Mouse (Mus musculus) embryonic stem cell, embryonic (primary cell): ENCODE data around the gene Synj2.

Experiments
- CTCF ChIA-PET, 4 experiments: fragments of 300-600 bp in 2 of 4; fragments of 350-600 bp in 2 of 4; sonication (Branson Sonifier 250); formaldehyde crosslinking; loops; one replicate each; lab custom pipeline; 2022; ENCODE audit warnings: inconsistent platforms in 2 of 4; lab: Charles Lee
- POLR2A ChIA-PET, 4 experiments: fragments of 300-600 bp in 2 of 4; fragments of 350-600 bp in 2 of 4; sonication (Branson Sonifier 250); formaldehyde crosslinking; loops; one replicate each; lab custom pipeline; 2022; ENCODE audit warnings: antibody characterized with exemption in 4 of 4, inconsistent platforms in 1 of 4; lab: Charles Lee

Synj2 gene

DNA sequence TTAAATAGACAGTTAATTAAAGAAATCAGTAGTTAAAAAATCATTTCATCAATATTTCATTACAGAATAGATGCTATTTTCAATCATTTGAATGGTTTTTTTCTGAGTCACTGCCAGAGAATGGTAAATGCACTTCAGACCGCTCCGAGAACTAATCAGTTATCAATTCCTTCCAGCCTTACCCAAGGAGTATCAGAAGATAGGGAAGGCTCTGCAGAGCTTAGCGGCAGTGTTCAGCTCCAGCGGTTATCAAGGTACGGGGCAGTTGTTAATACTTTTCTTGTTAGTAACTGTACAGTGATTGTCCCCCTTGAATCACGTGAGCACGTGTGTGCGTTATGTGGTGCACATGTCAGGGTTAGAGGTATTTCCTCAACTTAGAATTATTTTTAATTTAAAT lies 19.1 kb upstream of the Synj2 start:
- CTCF ChIA-PET = interaction anchor here in 2 of 4 experiments (0.5 to 1.1 kb wide), 3 partner anchors 32 to 167 kb away, joined by 3 to 4 read pairs (median 4); no protein-coding TSS in a partner anchor
- POLR2A ChIA-PET = interaction anchor here in 2 of 4 experiments (1.0 to 2.6 kb wide), 5 partner anchors 18 to 75 kb away, joined by 3 to 12 read pairs (median 3); no protein-coding TSS in a partner anchor

DNA sequence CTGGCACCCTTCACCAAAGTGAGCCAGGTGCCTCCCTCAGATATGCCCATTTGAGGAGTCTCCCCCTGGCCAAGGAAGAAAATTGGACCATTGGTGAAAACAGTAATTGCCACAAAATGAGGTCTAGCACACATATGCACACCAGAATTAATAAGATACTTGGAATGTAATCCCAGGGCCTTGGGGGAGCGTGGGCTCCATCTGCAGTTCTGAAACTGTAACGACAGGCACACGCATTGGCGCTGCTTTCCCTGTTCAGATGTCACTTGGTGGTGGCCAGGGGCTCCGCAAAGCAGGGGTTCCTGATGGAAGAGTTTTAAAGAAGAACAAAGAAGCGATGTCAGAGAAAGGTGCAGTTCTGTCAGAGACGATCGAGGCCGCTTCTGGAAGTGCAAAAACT lies 17.8 kb upstream of the Synj2 start:
- CTCF ChIA-PET = interaction anchor here in 3 of 4 experiments (0.6 to 2.2 kb wide), 10 partner anchors 12 to 388 kb away, joined by 3 to 11 read pairs (median 4); no protein-coding TSS in a partner anchor
- POLR2A ChIA-PET = interaction anchor here in 2 of 4 experiments (0.8 to 2.7 kb wide), 9 partner anchors 12 to 54 kb away, joined by 3 to 17 read pairs (median 4); no protein-coding TSS in a partner anchor

DNA sequence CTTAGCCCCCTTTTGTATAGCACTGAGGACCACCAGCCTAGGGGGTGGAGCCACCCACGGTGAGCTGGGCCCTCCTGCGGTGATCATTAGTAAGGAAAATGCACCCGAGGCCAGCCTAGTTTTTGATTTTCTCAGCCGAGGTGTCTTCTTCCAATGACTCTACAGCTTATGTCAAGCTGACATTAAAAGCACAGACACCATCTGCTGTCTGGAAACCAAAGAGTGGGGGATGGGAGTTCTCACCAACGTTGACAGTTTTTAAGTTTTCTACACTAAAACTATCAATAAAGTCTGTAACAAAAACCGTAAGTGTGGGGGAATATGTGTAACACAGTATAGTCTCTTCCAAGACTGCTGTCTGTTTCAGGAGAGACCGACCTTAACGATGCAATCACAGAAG lies 16.8 kb upstream of the Synj2 start:
- POLR2A ChIA-PET = interaction anchor here in 3 of 4 experiments (0.8 to 2.7 kb wide), 10 partner anchors 11 to 87 kb away, joined by 3 to 17 read pairs (median 4); partner anchors contain the start of gene Snx9 (in 1 of the 3)
- CTCF ChIA-PET = interaction anchor here (0.6 to 2.2 kb wide), 12 partner anchors 11 to 495 kb away, joined by 3 to 11 read pairs (median 5); no protein-coding TSS in a partner anchor

DNA sequence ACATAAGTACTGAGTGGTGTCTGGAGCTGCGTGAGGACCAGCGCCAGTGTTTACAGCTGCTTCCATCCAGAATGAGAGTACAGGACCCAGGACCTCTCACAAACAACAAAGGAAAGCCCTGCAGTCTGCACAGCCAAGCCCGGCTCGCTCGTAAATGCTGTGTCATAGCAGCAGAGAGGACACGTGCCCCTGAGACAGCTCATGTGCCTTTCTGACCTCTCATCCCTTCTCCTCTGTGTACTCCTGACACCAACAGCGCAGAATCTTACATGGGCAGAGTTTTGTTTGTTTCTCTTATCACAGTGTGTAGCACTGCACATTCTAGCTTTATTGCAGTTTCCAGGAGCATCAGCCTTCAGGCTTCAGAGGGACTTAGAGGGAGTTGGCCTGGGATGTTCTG lies 14.4 kb upstream of the Synj2 start:
- ChIA-PET POLR2A (interaction anchor here (0.5 to 2.7 kb wide), 23 partner anchors 8 to 979 kb away, joined by 3 to 14 read pairs (median 4); partner anchors contain the start of gene Tmem242 (in 1 of the 4)), CTCF (interaction anchor here (0.6 to 2.2 kb wide), 13 partner anchors 8 to 737 kb away, joined by 3 to 10 read pairs (median 4); no protein-coding TSS in a partner anchor)

DNA sequence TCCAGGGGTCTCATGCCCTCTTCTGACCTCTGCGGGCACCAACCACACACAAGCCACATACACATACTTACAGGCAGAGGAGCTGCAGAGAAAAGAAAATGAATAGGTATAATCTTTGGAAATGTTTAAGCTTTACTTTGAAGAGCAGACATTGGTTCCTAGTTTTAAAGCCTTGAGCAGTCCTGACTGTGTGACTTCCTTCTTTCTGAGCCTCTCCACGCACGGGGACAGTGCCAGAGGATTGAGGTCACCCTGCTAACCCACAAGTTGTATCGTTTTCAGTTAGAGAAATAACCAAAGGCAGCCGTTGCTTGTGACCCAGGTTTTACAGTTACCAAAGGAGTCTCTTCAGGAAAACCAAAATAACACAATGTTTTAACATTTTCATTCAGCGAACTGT lies 12.0 kb upstream of the Synj2 start:
- ChIA-PET CTCF (no interaction called here), POLR2A (no interaction called here)

DNA sequence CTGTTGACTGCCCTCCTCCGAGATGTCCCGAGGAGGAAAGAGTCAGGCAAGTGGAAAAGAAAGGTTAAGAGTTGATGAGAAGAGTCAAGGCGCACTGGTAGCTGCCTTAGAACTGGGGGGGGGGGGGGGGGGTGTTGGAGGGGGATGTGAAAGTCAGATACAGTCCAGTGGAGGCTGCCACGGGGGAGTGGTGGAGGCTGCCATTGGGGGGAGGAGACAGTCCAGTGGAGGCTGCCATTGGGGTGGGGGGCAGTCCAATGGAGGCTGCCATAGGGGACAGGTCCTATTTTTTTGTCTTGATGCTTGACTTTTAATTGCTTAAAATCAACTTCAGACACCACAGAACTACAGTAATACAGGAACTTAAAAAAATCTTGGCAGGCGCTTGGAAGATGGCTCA lies 8.9 kb upstream of the Synj2 start:
- ChIA-PET POLR2A (interaction anchor here in 2 of 4 experiments (0.6 to 1.7 kb wide), 3 partner anchors 29 to 184 kb away, joined by 3 to 5 read pairs (median 3); no protein-coding TSS in a partner anchor), CTCF (interaction anchor here in 3 of 4 experiments (0.8 to 1.3 kb wide), 4 partner anchors 9 to 143 kb away, joined by 3 to 9 read pairs (median 3); partner anchors contain the start of gene Synj2 (in 1 of the 3))

DNA sequence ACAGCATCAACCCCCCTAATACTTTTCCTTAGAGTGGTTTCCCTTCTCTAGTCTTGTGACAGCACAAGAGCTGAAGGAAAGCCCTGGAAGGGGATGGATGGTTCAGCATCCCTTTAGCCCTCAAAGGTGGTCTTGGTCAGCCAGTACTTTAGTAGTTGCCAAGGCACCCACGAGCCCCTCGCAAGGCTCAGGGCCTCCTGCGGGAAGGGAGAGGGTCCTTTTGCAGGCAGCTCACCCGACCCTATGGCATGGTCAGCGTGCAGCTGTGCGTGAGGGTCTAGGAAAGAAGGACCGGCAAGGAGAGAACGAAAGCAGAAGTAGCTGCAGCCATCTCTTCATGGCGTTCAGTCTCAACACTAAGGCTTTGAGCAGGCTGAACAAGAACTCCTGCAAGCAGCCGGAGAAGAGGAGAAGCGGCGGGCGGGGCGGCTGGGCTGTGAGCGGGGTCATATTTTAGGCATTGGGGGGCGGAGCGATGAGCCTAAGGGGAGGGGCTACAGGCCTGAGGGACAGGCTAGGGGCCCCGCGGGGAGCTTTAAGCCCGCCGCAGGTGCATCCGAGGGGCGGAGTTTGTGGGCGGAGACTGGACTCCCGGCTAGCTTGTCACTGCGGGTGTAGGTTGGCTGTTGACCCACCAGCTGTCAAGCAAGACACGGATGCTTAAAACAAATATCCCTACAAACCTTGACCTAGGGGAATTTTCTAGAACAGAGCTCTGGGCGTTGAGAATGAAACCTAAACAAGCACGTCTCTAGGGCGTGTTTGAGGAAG lies 6.3 kb upstream of the Synj2 start:
- ChIA-PET POLR2A (interaction anchor here in 3 of 4 experiments (0.6 to 1.8 kb wide), 27 partner anchors 8 to 494 kb away, joined by 3 to 12 read pairs (median 4); partner anchors contain the start of genes Gtf2h5 (in 1 of the 3) and Serac1 (in 1 of the 3)), CTCF (interaction anchor here in 3 of 4 experiments (0.6 to 1.8 kb wide), 14 partner anchors 8 to 506 kb away, joined by 3 to 7 read pairs (median 4); no protein-coding TSS in a partner anchor)

DNA sequence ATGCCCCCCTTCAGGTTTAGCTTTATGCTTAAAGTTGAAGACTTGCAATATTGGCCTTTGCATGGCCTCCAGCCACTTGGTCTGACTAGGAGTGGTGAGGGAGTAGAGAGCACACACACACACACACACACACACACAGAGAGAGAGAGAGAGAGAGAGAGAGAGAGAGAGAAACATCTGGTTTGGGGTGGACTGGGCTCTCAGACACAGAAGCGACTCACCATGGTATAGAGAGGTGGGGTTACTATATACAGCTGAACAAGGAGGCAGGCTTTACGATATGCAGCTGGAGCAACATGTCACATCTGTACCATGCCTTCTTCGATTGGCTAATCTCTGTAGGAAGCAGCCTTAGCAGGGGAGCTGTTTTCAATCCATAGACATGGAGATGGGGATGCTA lies 5.4 kb upstream of the Synj2 start:
- POLR2A ChIA-PET = interaction anchor here in 3 of 4 experiments (0.8 to 1.8 kb wide), 20 partner anchors 9 to 172 kb away, joined by 3 to 12 read pairs (median 4); partner anchors contain the start of genes Gtf2h5 (in 1 of the 3) and Serac1 (in 1 of the 3)
- CTCF ChIA-PET = interaction anchor here in 2 of 4 experiments (0.7 to 1.8 kb wide), 6 partner anchors 9 to 140 kb away, joined by 3 to 7 read pairs (median 5); no protein-coding TSS in a partner anchor

DNA sequence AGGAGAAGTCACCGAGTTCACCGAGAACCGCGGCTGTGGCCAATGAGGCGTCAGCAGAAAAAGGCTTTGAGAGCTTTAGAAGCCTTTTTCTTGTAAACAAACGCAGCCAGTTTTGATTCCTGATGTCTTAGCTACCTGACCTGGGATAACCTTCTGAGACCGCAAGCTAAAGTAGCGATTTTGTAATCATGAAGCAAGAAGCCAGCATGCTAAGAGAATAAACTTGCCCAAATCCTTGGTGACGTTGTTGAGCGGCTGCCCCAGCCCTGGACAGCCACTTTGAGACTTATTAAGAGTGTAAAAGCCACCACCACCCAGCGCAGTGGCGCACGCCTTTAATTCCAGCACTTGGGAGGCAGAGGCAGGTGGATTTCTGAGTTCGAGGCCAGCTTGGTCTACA lies 4.8 kb upstream of the Synj2 start:
- POLR2A ChIA-PET = interaction anchor here (0.6 to 1.8 kb wide), 6 partner anchors 12 to 143 kb away, joined by 3 to 9 read pairs (median 4); partner anchors contain the start of genes Gtf2h5 (in 1 of the 4) and Serac1 (in 1 of the 4)
- CTCF ChIA-PET = interaction anchor here in 1 of 4 experiments (0.6 to 0.7 kb wide), 2 partner anchors 91 to 978 kb away, joined by 3 read pairs; no protein-coding TSS in a partner anchor

DNA sequence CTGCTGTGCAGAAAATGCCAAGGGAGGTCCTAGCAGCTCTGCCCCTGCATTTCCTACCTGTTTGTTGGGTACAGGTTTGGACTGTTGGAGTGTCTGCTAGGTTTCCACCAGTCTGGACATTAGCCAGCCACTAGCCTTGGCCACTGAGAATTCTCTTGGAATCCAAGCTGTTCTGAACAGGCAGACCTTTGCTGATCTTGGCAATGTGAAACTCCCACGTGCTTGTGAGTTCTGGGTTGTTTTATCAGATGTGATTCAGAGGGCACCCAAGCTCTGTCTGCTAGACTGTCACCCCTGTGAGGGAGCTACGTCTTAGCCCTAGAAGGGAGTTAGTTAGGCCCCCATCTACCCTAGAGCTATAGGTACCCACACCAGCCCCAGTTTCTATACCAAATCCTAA lies 3.6 kb upstream of the Synj2 start:
- ChIA-PET CTCF (interaction anchor here (0.6 to 1.2 kb wide), 5 partner anchors 10 to 497 kb away, joined by 3 to 8 read pairs (median 4); partner anchors contain the start of gene Tmem242 (in 1 of the 4)), POLR2A (interaction anchor here in 2 of 4 experiments (0.7 to 1.5 kb wide), 3 partner anchors 11 to 68 kb away, joined by 3 to 5 read pairs (median 3); no protein-coding TSS in a partner anchor)

DNA sequence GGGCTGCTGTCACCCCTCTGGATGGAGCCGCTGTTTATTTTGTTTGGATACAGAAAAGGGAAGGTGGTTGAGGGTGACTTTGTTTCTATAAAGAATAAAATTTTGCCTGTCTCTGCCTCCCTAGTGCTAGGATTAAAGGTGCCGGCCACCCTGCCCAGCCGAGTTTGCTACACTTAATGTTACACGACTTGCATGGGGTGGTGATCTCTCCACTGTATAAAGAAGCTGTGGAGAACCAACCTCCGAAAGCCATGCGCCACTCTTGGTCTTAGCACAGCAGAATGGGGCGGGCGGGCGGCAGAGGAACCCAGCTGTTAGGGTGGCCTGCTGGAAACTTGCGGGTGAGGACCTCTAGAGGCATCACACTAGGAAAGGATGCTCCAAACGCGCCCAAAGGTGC lies 1.2 kb upstream of the Synj2 start:
- ChIA-PET POLR2A (interaction anchor here in 2 of 4 experiments (0.5 to 2.0 kb wide), 3 partner anchors 44 to 61 kb away, joined by 3 to 4 read pairs (median 3); no protein-coding TSS in a partner anchor), CTCF (interaction anchor here in 3 of 4 experiments (0.7 to 1.2 kb wide), 4 partner anchors 15 to 187 kb away, joined by 3 to 10 read pairs (median 3); no protein-coding TSS in a partner anchor)

DNA sequence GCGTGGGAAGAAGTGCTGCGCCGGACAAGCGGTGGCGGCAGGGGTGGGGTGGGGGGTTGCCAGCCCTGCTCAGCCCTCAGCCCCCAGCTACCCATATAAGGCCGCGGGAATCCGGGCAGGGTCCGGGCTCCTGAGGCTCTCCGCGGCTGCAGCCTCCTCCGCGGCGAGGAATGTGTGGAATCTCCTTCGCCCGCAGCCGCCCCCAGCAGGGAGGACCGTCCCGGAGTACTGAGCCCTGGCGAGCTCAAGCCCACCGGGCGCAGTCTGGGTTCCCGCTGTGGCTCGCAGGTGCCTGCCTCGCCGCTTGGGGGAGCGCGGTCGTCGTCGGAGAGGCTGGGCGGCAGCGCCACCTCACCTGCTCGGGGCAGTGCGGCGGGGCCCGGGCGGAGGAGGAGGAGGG lies 288 bp upstream of the Synj2 start:
- POLR2A ChIA-PET = interaction anchor here (0.5 to 2.2 kb wide), 9 partner anchors 12 to 500 kb away, joined by 3 to 7 read pairs (median 3); no protein-coding TSS in a partner anchor

DNA sequence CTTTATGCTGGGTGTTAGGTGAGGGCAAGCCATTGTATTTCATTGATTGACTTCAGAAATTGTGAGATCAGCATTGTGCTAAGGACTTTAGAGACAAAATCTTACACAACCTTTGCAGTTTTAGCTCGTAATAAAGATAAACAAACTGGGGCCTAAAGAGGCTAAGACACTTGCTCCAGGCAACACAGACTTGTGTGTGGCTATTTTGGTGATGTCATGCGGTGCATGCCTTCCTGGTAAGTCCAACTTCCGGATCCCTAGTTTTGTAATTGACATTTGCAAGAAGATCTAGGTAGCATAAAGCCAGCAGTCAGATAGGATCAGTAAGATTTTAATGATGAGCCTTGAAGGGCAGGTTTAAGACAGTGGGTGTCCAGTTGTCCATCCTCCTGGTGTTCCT lies 1.1 kb downstream of the Synj2 start:
- POLR2A ChIA-PET = interaction anchor here in 2 of 4 experiments (1.4 to 2.2 kb wide), 2 partner anchors 10 to 16 kb away, joined by 3 to 6 read pairs; no protein-coding TSS in a partner anchor
- CTCF ChIA-PET = no interaction called here

More for the DNA sequence above, 288 bp upstream of the Synj2 start:
- CTCF ChIA-PET = interaction anchor here in 3 of 4 experiments (0.5 to 1.2 kb wide), 21 partner anchors 9 to 928 kb away, joined by 3 to 9 read pairs (median 3); no protein-coding TSS in a partner anchor

DNA sequence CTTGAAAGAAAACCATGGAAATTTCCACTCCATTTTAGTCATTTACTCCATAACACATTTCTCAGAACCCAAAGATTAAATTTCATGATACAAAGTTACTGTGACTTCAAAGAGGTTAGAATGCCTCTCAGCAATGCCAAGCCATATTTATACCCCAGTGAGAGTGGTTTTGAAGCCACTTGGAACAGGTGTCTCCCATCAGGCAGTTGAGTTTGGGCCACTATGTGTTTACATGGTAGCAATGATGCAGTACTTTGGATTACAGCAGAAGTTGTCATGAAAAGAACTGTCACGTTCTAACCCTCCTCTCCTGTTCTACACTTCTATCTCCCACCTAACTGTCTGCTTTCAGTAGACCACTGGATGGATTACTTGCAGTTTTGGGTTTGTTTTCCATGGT lies 2.0 kb downstream of the Synj2 start:
- ChIA-PET POLR2A (interaction anchor here in 1 of 4 experiments (0.7 kb wide), 1 partner anchor 63 kb away, joined by 6 read pairs; no protein-coding TSS in a partner anchor), CTCF (interaction anchor here in 1 of 4 experiments (0.5 kb wide), 1 partner anchor 52 kb away, joined by 3 read pairs; no protein-coding TSS in a partner anchor)

DNA sequence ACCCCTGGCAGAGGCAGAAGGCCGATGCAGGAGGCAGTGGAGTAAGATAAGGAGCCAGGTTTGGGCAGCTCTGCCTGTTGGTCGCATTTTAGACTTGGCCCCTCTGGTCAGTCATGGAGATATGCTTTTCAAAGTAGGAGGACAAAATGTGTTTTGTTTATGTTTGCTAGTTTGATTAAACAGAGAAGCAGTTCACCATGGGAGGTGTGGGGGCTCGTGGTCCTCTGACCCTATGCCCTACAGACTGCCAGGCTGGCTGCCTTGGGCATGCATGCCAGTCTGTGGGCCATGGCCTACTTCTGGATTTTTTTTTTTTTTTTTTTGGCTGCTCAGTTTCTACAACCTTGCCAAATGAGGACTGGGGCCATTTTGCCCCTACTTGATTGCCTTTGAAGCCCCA lies 6.0 kb downstream of the Synj2 start:
- ChIA-PET CTCF (interaction anchor here in 1 of 4 experiments (0.6 kb wide), 1 partner anchor 87 kb away, joined by 3 read pairs; no protein-coding TSS in a partner anchor), POLR2A (interaction anchor here in 1 of 4 experiments (0.6 to 0.7 kb wide), 2 partner anchors 22 to 32 kb away, joined by 3 read pairs; no protein-coding TSS in a partner anchor)

DNA sequence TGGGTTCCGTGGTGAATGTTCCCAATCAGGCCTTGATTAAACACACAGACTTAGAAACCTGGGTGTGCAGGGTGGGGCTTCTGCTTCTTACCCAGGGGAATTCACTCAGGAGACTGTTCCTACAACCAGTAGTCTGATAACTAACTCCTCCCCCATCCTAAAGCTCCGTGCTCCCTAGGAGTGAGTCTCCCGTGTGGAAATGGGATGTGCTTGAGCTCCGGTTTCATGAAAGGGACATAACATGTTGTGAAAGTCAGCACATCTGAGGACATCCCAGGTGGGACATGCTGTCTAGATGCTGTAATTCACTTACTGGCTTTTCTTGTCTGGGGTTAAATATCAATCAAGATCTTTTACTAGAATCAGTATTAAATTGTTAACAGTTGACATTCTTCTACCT lies 11.4 kb downstream of the Synj2 start:
- CTCF ChIA-PET = interaction anchor here in 1 of 4 experiments (0.7 kb wide), 1 partner anchor 25 kb away, joined by 4 read pairs; no protein-coding TSS in a partner anchor
- POLR2A ChIA-PET = interaction anchor here in 3 of 4 experiments (0.5 to 1.8 kb wide), 5 partner anchors 11 to 523 kb away, joined by 3 to 6 read pairs (median 3); partner anchors contain the start of gene Synj2 (in 1 of the 3)

DNA sequence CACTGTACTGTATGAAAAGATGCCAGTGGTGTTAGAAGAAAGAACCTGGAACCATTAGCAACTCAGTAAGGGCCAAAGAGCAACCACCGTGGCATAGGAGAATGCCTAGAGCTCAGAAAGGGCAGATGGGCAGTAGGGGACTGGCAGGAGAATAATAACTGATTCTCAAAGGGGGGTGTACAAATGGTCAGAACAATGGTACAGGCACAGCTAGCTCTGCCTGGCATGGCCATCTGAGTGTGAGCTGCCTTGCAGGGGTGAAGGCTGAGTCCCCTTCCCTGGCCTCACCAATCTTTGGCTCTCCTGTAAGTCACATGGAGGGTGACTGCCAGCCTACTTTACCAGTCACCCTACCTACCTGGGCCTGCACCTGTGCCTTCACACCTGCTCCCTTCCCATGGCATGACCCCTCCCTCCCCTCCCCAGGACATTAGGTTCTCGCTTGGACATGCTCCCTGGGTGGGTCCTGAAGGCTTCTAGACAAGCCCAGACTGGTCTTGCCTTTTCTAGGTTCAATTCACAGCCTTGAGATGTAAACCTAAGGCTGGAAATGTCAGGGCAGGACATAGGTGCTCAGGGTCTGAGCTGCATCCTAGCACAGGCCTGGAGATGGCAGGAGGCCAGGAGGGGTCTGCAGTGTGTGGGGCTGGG lies 15.4 kb downstream of the Synj2 start:
- CTCF ChIA-PET = interaction anchor here in 1 of 4 experiments (0.9 kb wide), 1 partner anchor 161 kb away, joined by 3 read pairs; no protein-coding TSS in a partner anchor
- POLR2A ChIA-PET = interaction anchor here in 2 of 4 experiments (0.8 to 1.8 kb wide), 3 partner anchors 10 to 22 kb away, joined by 4 to 5 read pairs (median 4); no protein-coding TSS in a partner anchor
